Mouse (Mus musculus) layer of hippocampus, adult 9-10 months (tissue): ENCODE measurements around the gene Rnf40.

ENCODE experiments used
- DNase-seq: peaks from one replicate; pipeline ENCODE4 v3.0.0; 2022; ENCODE audit warnings: low spot score

Rnf40 gene

DNA sequence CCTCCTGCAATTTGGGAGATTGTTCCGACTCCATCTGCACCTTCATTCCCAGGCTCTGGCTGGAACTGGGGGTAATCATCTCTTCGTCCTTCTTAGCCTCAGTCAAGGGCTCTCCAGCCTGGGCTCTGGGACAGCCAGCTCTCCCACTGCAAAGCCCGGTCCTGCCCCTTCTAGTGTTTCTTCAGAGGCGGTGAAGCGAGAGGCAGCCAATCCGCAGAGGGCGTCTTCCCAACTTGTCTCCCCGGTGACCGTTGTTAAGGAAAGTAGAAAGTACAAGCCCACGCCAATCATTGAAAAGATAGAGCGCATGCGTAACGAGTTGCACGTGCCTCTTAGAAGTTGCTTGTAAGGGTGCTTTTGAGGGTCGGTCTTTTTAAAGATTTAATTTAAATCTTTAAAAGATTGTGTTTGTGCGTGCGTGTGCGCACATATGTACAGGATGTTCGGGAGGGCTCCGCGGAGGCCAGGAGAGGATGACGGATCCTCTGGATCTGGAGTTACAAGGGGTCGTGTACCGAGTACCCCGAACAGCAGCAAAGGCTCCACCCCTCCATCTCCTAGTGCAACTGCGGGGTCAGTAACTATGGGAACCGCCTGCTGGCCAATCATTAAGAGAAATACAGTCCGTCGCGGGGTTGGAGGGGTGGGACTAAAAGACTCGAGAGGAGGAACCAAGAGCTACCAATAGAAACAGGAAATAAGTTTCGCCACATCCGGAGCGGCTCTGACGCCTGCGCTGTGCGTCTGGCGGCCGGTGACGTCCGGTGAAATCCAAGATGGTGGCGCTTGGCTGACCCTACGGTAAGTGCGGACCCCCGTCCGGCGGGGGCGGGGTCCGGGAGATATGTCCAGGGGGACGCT, at the start of gene Rnf40, which contains the start of gene Ccdc189:
Rnf40 (plus strand) TSS at position 757 of the 861 bp plus-strand sequence.
Ccdc189 (minus strand) TSS at position 585 of the 861 bp plus-strand sequence.
- peak; percentile 95 for DNase-seq

DNA sequence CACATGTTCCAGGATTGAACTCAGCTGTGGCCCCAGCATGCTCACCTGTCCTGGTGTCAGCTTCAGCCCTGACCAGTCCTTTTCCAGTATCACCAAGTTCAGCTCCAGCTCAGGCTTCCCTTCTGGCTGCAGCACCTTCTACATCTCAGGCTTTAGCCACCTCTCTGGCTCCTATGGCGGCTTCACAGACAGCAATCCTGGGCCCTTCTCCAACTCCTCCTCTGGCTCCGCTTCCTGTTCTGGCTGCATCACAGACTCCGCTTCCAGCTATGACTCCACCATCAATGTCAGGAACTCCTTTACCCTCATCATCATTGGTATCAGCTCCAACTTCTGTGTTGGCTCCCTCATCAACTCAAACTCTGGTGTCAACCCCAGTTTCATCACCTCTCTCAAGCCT, 46.9 kb upstream of the Rnf40 start:
- no peak for DNase-seq

DNA sequence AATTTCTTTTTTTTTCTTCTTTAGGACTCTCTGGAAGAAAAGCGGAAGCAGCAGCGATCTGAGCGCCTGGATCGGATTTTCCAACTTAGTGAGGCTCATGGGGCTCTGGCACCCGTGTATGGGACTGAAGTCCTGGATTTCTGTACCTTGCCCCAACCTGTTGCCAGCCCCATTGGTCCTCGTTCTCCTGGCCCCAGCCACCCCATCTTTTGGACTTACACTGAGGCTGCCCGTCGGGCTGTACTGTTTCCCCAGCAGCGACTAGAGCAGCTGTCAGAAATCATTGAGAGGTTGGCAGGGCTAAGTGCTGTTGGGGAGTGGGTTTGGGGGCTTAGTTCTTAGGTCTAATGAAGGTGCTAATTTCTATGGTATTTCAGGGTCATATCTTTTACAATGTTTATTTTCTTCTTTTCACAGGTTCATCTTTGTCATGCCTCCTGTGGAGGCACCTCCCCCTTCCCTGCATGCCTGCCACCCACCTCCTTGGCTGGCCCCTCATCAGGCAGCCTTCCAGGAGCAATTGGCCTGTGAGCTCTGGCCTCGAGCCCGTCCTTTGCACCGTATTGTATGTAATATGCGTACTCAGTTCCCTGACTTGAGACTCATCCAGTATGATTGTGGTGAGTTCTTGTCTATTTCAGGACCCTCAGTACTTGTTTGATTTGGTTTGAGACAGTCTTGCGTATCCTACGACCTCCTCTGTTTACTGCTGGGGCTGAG, 39.3 kb upstream of the Rnf40 start:
- no peak for DNase-seq

DNA sequence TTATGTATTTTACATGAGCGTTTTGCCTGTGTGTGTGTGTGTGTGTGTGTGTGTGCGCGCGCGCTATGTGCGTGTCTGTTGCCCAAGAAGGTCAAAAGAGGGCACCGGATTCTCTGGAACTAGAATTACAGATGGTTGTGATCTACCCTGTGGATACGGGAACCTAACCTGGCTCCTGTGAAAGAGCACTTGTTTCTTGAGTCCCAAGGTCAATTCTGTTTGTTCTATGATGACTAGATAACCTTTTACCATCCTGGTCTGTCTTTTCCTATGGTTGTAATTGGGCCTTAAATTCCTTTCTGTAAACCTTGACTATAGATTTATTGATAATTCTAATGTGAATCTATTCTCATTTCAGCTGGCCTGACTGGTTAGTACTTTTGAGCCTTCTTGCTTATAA, 37.0 kb upstream of the Rnf40 start:
- no peak for DNase-seq

DNA sequence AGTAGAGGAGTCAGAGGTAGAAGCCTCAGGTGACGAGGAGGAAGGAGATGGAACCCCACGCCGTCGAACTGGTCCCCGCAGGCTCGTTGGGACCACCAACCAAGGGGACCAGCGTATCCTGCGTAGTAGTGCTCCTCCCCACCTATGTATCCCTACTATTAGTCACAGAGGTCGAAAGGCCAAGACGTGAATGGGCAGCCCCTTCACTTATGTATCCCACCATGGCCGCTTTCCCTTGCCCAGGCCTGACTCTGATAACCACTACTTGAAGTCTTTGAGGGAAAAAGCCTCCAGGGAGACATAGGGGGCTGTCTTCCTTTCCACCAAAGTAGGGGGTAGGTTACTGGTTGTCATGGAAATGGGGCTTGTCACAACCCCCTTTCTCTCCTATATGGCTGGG, 28.0 kb upstream of the Rnf40 start:
- DNase-seq: no peak

DNA sequence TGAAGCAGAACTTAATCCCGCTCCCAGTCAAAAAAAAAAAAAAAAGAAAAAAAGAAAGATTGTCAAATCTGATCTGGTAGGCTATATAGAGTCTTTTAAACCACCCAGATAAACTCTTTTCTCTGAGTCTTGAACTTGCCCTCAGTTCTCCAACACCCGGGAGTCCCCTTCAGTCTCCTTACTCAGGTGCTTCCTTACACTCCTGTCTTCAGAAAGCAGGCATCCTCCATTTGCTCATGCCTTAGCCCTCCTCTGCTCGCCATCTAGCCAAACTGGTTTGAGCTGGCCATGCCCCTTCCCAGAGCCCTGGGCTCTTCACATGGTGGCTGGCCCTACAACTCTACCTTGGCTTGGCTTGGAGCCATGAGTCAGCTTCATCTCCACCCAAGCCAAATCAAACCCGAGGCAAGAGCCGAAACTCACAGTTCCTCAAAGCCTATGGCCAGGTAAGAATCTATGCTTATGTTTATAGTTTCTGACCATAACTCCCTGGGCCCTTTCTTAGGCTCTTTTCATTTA, 27.2 kb upstream of the Rnf40 start, which contains the start of gene Tmem265:
Tmem265 (plus strand) TSS at position 51 of the 519 bp plus-strand sequence.
- DNase-seq: no peak

DNA sequence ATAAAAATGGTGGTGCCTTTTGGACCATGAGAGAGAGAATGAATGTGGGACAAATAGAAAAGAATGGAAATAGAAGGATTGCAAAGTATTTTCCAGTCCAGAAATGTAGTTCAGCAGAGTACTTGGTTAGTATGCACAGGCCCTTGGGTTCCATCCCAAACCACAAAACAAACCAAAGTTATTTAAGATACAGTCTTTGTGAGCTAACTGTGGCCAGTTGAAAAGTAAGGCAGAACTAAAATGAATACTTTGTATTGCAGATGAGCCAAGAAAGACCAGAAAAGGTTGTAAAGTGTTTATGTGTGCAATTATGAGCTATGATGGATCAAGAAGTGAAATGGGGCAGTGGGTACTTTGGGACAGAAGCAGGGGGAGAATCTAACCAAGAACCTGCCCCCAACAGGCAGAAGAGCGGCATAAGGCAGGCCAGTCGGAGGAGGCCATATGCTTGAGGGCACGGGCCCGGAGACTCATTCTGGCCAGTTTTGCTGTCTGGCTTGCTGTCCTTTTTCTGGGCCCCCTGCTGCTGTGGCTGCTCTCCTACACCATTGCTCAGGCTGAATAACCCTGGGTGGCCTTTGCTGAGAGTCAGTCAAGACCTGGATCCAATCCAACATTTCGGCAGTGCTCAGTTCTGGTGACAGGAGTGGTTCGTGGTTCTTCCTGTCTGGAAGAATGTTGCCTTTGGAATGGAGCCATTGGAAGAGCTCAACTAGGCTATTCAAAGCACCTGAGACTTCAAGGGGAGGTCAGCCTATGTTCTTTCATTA, 24.0 kb upstream of the Rnf40 start:
- DNase-seq: no peak

DNA sequence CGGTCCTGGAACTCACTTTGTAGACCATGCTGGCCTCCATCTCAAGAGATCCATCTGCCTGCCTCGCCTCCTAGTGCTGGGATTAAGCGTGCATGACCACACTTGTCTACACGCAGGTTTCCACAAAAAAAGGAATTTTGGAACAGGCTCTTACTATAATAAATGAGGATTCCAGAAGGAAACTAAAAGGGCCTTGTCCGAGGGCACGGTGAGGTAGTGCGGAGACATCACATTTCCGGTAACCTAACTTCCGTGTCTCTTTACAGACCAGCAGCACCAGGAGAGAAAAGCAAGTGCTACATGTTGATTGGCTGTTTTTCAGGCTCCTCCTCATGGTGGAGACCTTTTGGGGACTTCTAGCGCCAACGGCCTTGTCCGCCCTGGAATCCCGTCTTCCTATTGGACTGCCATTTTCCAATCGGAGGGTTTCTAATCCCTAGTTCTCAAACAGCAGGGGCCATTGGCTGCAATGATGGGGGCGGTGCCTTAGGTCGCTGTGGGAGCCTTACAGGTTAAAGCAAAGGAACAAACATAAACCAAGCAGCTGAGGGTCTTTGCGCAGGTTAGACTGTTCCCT, 15.6 kb upstream of the Rnf40 start, which contains the start of gene Phkg2:
Phkg2 (plus strand) TSS at position 446 of the 577 bp plus-strand sequence.
- DNase-seq: peak; percentile 91

DNA sequence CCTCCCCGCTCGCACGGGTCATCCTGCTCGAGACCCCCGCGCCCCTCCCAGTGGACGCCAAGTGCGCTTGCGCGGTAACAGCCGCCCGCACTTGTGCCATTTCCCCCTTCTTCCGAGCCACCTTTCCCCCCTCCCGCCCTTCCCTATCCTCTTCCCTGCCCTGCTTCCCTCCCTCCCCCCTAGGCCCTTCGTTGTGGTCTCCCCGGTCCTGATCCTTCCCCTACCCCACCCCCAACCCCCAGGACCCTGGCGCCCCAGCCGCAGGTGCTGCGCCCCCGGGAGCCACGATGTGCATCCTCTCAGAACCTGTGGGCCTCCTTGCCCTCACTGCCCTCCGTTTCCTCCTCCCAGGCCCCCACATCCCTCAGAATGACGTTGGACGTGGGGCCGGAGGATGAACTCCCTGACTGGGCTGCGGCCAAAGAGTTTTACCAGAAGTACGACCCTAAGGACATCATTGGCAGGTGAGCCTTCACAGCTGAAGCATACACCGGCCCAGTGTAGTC, 15.0 kb upstream of the Rnf40 start:
- DNase-seq: no peak

DNA sequence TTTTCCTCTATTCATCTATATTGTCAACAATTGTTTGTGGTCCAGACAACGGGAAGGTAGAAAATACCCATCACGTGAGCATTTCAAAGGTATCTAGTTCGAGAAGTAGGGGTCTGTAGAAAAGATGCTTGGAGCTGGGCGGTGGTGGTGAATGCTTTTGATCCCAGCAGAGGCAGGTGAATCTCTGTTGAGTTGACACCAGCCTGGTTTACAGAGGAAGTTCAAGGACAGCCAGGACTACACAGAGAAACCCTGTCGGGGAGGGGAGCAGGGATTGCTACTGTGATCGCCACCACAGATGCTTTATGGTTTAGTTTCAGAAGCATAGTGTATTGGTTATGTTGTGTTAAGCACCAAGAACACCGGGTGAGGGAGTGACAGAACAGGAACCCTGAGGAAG, 14.5 kb upstream of the Rnf40 start:
- DNase-seq: no peak

DNA sequence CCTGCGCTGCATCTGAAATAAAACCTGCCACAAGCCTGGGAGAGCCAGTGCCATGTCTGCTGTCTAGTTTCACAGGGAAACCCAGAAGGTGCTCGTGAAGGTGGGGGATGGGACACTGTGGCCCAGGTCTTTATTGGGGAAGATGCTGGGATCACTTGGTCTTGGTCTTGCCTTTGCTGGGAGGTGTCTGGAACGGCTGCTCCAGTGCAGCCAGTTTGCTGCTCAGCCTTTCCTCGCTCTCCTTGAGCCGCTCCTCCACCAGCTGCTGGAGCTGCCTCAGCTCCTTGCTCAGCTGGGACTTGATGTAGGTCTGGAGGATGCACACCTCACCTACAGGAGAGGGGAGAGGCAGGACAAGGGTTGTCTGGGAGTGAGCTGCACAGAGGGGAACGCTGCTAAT, 5.3 kb upstream of the Rnf40 start:
- DNase-seq: no peak

DNA sequence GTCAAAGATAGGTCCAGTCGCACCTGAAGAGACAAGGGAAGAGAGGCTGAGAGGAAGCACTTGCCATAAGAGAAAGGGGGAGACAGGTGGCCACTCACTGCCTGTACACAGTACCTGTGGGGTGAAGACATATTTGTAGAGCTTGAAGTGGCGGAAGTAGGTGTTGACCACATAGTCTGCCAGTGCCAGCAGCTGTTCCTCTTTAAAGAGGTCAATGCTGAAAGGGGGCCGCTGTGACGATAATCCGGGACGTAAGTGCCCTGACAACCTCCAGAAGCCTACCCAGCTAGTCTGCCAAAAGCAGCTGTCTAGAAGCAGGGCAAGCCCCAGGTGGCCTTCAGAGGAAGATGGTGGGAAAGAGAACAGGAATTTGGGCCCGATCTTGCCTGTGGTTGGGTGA, 3.5 kb upstream of the Rnf40 start:
- DNase-seq: no peak

DNA sequence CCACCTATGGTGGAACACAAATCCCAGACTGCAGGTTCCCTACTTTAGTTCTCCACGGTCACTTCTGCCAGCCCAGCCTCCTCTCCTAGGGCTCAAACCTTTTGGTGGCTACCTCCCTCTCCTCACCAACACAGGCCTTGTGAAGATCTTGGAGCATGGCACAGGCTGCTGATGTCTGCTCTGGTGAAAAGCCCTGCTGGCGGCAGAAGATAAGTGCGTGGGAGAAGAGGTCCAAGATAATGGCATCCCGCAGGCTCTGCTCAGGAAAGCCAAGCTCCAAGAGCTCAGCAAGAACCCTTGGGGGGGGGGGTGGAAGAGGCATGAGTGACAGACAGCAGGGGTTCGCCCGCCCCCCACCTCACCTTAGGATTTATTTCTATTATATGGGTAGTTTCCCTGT, 2.4 kb upstream of the Rnf40 start:
- no peak for DNase-seq

DNA sequence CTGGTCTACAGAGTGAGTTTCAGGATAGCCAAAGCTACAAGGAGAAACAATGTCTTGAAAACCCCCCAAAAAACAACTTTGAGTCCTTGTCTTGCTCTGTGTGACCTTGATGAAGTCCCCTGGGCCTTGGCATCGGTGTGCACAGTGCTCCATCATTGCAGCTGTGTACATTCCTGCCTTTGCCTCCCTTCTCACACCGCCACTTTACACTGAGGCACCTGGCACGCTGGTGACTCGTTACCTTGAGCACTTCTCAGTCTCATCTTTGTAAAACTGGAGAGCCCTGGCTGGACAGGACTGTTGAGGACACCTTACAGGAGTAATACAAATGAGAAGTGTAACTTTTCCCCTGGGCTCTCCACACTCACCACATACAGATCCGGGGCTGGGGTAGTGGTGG, 1.4 kb upstream of the Rnf40 start:
- DNase-seq: no peak

DNA sequence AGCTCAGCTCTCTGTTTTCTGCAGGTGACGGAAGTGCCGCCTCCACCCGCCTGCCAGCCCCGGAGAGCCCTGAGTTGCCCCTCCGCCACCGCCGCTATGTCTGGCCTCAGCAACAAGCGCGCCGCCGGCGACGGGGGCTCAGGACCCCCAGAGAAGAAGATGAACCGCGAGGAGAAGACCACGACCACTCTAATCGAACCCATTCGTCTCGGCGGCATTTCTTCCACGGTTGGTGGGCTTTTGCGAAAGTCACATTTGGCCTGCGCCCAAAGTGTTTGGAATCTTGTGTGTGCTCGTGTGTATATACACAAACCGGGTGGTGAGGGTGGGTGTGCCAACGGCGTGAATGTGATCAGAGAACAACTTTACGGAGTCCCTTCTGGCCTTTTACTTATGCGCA, 334 bp downstream of the Rnf40 start:
- DNase-seq: no peak

DNA sequence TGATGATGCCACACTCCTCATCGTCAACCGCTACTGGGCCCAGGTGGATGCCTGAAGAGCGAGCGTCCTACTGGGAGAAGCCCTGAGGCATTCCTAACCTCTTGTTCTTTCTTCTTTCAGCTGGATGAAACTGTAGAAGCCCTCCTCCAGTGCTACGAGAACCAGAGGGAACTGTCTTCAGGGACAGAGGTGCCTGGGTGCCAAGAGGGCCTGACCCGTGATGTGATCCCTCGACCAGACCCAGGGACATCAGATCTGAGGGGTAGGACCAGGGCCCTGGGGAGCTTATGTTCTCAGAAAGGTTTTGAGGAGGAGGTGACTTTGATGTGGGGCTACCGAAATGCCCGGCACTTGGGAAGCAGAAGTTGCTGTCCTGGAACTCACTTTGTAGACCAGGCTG, 1.1 kb downstream of the Rnf40 start:
- DNase-seq: no peak

DNA sequence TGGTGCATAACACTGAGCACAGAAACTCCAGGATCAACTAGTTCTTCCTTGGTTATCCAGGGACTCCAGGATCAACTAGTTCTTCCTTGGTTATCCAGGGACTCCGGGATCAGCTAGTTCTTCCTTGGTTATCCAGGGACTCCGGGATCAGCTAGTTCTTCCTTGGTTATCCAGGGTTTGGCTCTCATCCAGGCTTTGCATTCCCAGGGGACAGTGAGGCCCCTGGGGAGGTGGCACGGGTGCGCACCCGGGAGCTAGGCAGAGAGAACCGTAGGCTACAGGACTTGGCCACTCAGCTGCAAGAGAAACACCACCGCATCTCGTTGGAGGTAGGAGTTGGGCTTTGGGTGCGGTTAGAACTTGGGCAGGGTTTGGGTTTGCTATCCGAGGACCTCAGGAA, 2.5 kb downstream of the Rnf40 start:
- no peak for DNase-seq

DNA sequence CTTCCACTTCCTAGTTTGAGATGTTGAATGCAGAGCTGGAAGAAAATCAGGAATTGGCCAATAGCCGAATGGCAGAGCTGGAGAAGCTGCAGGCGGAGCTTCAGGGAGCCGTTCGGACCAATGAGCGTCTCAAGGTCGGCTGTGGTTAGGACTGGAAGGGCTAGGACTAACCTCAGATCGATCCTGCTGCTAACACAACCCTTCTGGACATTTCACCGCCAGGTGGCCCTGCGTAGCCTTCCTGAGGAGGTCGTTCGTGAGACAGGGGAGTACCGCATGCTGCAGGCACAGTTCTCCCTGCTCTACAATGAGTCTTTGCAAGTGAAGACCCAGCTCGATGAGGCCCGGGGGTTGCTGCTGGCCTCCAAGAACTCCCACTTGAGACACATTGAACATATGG, 4.0 kb downstream of the Rnf40 start:
- no peak for DNase-seq

DNA sequence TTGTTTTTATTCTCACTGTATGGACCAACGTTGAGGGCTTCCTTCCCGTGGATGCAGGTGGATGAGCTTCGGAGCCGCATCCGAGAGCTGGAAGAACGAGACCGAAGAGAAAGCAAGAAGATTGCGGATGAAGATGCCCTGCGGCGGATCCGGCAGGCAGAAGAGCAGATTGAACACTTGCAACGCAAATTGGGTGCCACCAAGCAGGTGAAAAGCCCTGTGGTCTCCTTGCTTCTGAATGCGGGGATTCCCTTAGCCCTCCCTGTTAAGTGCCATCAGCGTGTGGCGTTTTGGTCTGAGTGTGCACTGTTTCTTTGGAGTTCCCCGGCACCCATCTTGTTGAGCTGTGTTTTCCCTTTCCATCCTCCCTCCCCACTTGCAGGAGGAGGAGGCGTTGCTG, 8.2 kb downstream of the Rnf40 start:
- DNase-seq: no peak

DNA sequence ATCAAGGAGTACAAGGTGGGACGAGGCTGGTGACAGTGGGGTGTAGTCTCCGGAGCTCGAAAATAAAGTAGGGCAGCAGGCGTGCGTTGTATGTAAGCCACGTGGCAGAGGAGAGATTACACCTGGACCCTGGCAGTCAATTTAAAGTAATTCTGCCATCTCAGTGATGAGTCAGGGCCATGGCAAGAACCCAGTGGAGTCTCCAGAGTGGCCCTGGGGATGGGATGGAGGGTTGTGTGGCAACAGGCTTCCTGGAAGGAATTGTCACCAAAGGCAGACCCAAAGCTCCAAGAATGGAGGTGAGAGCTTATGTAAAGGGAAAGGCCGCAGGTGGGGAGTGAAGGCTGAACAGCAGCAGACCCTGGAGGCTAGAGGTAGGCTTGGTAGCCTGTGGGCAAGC, 12.0 kb downstream of the Rnf40 start:
- DNase-seq: no peak

DNA sequence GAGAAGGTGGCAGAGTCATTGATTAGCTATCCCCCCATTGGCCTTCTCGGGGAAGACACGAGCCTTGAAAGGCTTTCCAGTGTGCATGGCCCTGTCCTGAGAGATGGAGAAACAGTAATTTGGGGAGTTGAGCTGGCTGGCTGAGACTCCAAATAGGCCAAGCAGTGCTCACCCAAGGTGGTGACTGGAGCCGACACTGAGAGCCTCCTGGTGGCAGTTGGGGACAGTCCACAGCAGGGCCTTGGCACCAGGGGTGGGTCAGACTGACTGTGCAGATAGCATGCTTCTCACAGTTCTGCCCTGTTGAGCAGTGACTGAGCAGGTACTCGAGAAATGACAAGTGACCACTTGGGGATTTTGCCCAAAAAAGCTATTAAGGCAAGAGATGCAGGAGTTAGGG, 13.2 kb downstream of the Rnf40 start:
- no peak for DNase-seq

DNA sequence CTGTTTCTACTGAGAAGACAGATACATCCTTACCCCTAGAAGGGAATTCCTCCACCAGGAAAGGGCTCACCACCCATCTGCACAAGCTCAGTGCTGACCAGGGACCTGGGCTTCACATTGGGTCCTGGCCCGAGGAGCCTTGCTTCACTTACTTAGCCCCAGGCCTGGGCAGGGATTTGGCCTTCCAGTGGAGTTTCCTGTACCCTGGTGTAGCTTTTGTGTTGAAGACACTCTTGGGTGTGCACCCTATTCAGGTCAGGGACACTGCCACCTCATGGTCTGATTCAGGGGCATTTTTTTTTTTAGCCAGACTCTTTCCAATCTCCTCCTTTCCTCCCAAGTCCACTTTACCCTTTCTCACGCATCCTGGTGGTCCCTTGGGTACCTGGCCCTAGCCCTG, 14.3 kb downstream of the Rnf40 start:
- DNase-seq: no peak
